Mouse (Mus musculus) hindbrain, embryonic 14.5 days (tissue): ENCODE data around the gene Atp10b. TPM values are rescaled to one million over a fixed set of nuclear protein-coding genes. Genes with fewer than 3 reads are reported as not detected.

ENCODE experiments used
- ATAC-seq: fragments of 200-750 bp; cut with Nextera tagmentation; 2 replicates; pipeline ENCODE4 v1.8.0; 2017; ENCODE audit warnings: moderate number of reproducible peaks, mild to moderate bottlenecking, moderate TSS enrichment, moderate library complexity; ENCODE audit not compliant: low FRiP score
- DNase-seq: peaks from one replicate; pipeline ENCODE4 v3.0.0-alpha.2; 2015; ENCODE audit warnings: low spot score
- H3K27ac ChIP-seq: fragments of 300-500 bp; sonication (generic); 2 replicates; pipeline ENCODE4 v1.5.1; 2014; ENCODE audit warnings: mild to moderate bottlenecking, moderate library complexity
- H3K27me3 ChIP-seq: fragments of 300-500 bp; sonication (generic); 2 replicates; pipeline ENCODE4 v1.6.1; 2014; ENCODE audit warnings: mild to moderate bottlenecking, low read length, mixed read lengths; ENCODE audit not compliant: control insufficient read depth, insufficient read depth
- H3K36me3 ChIP-seq: fragments of 300-500 bp; sonication (generic); replicated peaks from 2 replicates; pipeline ENCODE4 v1.6.1; 2014; ENCODE audit not compliant: control insufficient read depth, insufficient read depth
- H3K4me1 ChIP-seq: fragments of 300-500 bp; sonication (generic); replicated peaks from 2 replicates; pipeline ENCODE4 v1.6.1; 2014; ENCODE audit warnings: antibody characterized with exemption, low read length, mixed read lengths; ENCODE audit not compliant: control insufficient read depth, insufficient read depth
- H3K4me2 ChIP-seq: fragments of 300-500 bp; sonication (generic); replicated peaks from 2 replicates; pipeline ENCODE4 v1.6.1; 2014; ENCODE audit warnings: mild to moderate bottlenecking, moderate library complexity
- H3K4me3 ChIP-seq: fragments of 300-500 bp; sonication (generic); replicated peaks from 2 replicates; pipeline ENCODE4 v1.5.1; 2014; ENCODE audit warnings: mild to moderate bottlenecking, low read length
- H3K9ac ChIP-seq: fragments of 300-500 bp; sonication (generic); 2 replicates; pipeline ENCODE4 v1.6.1; 2014
- H3K9me3 ChIP-seq: fragments of 300-500 bp; sonication (generic); 2 replicates; pipeline ENCODE4 v1.6.1; 2016; ENCODE audit warnings: low read length; ENCODE audit not compliant: control insufficient read depth
- WGBS: fragments of 180-500 bp; shearing (Covaris S2); extraction: QIAGEN DNeasy Blood & Tissue Kit; methylation state at CpG from one replicate; pipeline ENCODE4 v1.1.7; 2014; 5-methylcytosine and 5-hydroxymethylcytosine counted together
- polyA plus RNA-seq: library from polyadenylated mRNA; unstranded; fragments of >200 nt; fragmentation: Nextera tagmentation; extraction: Ambion mirVana; gene quantifications from 2 replicates; pipeline ENCODE4 v1.2.1, GENCODE M21; 2014

Gene Atp10b
- polyA plus RNA-seq, 1 experiment from 2014 or later = 0.59 TPM

GRCm38 (mm10) chr11:43155004-43155403, 5.3 kb downstream of the Atp10b start:
- WGBS = 92% methylated on average over 1 of the region's 1 CpGs
- no peak overlapping the region for H3K9ac ChIP-seq
- no peaks in the 10 kb centered on the region for H3K9me3 ChIP-seq
- no peaks in the 10 kb centered on the region for H3K36me3 ChIP-seq
- H3K4me2 ChIP-seq = no peak overlapping the region
- no peak overlapping the region for H3K27ac ChIP-seq
- H3K27me3 ChIP-seq = no peaks in the 10 kb centered on the region
- H3K4me3 ChIP-seq = no peak overlapping the region
- no peak for ATAC-seq
- no peaks in the 10 kb centered on the region for H3K4me1 ChIP-seq
- DNase-seq = no peak

DNA sequence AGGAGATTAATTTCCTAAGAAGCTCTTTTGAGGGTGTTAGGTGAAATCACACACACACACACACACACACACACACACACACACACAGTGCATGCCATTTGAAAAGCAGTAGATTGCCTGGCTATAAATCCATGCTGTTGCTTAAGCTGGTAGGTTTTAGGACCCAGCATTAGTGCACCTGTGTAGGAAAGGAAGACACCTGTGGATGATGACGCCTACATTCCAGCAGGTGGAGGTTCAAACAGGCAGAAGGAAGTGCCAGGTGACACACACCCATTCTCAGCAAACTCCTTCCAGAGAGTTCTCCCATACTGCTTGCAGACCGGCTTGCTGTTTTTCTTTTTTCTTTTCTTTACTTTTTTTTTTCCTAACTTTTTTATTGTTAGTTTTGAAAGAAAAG, 5.7 kb downstream of the Atp10b start:
- no peak overlapping the region for H3K27ac ChIP-seq
- WGBS = 87% methylated on average over 2 of the region's 2 CpGs
- H3K36me3 ChIP-seq = no peaks in the 10 kb centered on the region
- DNase-seq (no peak), ATAC-seq (no peak)
- no peaks in the 10 kb centered on the region for H3K9me3 ChIP-seq
- H3K27me3 ChIP-seq = no peaks in the 10 kb centered on the region
- no peak overlapping the region for H3K9ac ChIP-seq
- H3K4me3 ChIP-seq = no peak overlapping the region
- no peaks in the 10 kb centered on the region for H3K4me1 ChIP-seq
- no peak overlapping the region for H3K4me2 ChIP-seq

- H3K36me3 ChIP-seq = no peaks in the 10 kb centered on the region
- no peaks in the 10 kb centered on the region for H3K9me3 ChIP-seq
- H3K4me1 ChIP-seq = no peaks in the 10 kb centered on the region
- ATAC-seq (no peak), DNase-seq (no peak)
- no peak overlapping the region for H3K4me2 ChIP-seq
- no peak overlapping the region for H3K27ac ChIP-seq
- no peaks in the 10 kb centered on the region for H3K27me3 ChIP-seq
- H3K9ac ChIP-seq = no peak overlapping the region
- 49% methylated on average over 1 of the region's 1 CpGs for WGBS
- no peak overlapping the region for H3K4me3 ChIP-seq
Measured at GRCm38 (mm10) chr11:43158814-43159213, 9.1 kb downstream of the Atp10b start.

- H3K27me3 ChIP-seq = no peaks in the 10 kb centered on the region
- H3K4me3 ChIP-seq = no peak overlapping the region
- DNase-seq (no peak), ATAC-seq (no peak)
- H3K9ac ChIP-seq = no peak overlapping the region
- H3K9me3 ChIP-seq = no peaks in the 10 kb centered on the region
- H3K4me1 ChIP-seq = no peaks in the 10 kb centered on the region
- WGBS = 72% methylated on average over 9 of the region's 9 CpGs
- no peaks in the 10 kb centered on the region for H3K36me3 ChIP-seq
- no peak overlapping the region for H3K4me2 ChIP-seq
- no peak overlapping the region for H3K27ac ChIP-seq
Measured at GRCm38 (mm10) chr11:43160188-43160942, 10.7 kb downstream of the Atp10b start.

- no peak overlapping the region for H3K4me3 ChIP-seq
- DNase-seq (no peak), ATAC-seq (no peak)
- 92% methylated on average over 2 of the region's 2 CpGs for WGBS
- no peaks in the 10 kb centered on the region for H3K27me3 ChIP-seq
- H3K9ac ChIP-seq = no peak overlapping the region
- H3K9me3 ChIP-seq = no peaks in the 10 kb centered on the region
- no peaks in the 10 kb centered on the region for H3K36me3 ChIP-seq
- H3K27ac ChIP-seq = no peak overlapping the region
- H3K4me1 ChIP-seq = no peaks in the 10 kb centered on the region
- no peak overlapping the region for H3K4me2 ChIP-seq
Measured at GRCm38 (mm10) chr11:43170601-43171000, 20.9 kb downstream of the Atp10b start.

GRCm38 (mm10) chr11:43174359-43175116, 24.9 kb downstream of the Atp10b start:
- DNase-seq (no peak), ATAC-seq (no peak)
- 87% methylated on average over 6 of the region's 6 CpGs for WGBS
- Histone ChIP-seq H3K36me3 (no peaks in the 10 kb centered on the region), H3K9ac (no peak overlapping the region), H3K9me3 (no peaks in the 10 kb centered on the region), H3K27ac (no peak overlapping the region), H3K4me1 (no peaks in the 10 kb centered on the region), H3K4me2 (no peak overlapping the region), H3K27me3 (no peaks in the 10 kb centered on the region), H3K4me3 (no peak overlapping the region)

DNA sequence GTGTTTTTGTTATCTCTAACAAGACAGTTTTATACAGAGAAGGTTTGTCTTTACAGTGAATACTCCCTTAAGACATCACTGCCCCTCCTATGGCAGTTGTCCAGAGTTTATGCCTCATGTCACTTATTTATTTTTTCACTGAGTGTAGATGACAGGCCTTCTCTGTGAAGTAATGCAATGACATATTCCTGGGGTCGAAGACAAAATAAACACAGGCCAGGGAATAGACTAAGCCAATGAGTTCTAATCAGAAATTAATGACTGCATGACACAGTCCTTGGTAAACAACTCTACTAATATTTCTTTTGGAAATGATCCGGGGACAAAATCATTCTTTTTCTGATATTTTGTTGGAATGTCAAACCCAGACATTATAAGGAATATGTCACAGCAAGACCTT, 32.7 kb downstream of the Atp10b start:
- Histone ChIP-seq H3K4me1 (no peaks in the 10 kb centered on the region), H3K36me3 (no peaks in the 10 kb centered on the region), H3K27me3 (no peaks in the 10 kb centered on the region), H3K27ac (no peak overlapping the region), H3K9ac (no peak overlapping the region), H3K4me3 (no peak overlapping the region), H3K9me3 (no peaks in the 10 kb centered on the region), H3K4me2 (no peak overlapping the region)
- DNase-seq (no peak), ATAC-seq (no peak)
- WGBS = 84% methylated on average over 2 of the region's 2 CpGs

- no peak overlapping the region for H3K9ac ChIP-seq
- 84% methylated on average over 1 of the region's 1 CpGs for WGBS
- H3K27ac ChIP-seq = no peak overlapping the region
- no peaks in the 10 kb centered on the region for H3K4me1 ChIP-seq
- no peak overlapping the region for H3K4me3 ChIP-seq
- H3K36me3 ChIP-seq = no peaks in the 10 kb centered on the region
- no peaks in the 10 kb centered on the region for H3K9me3 ChIP-seq
- H3K27me3 ChIP-seq = no peaks in the 10 kb centered on the region
- DNase-seq (no peak), ATAC-seq (no peak)
- H3K4me2 ChIP-seq = no peak overlapping the region
Measured at GRCm38 (mm10) chr11:43182816-43183215, 33.1 kb downstream of the Atp10b start.

- H3K36me3 ChIP-seq = no peaks in the 10 kb centered on the region
- no peaks in the 10 kb centered on the region for H3K27me3 ChIP-seq
- DNase-seq (no peak), ATAC-seq (no peak)
- no peak overlapping the region for H3K4me3 ChIP-seq
- H3K9me3 ChIP-seq = no peaks in the 10 kb centered on the region
- no peaks in the 10 kb centered on the region for H3K4me1 ChIP-seq
- no peak overlapping the region for H3K4me2 ChIP-seq
- WGBS = 88% methylated on average over 4 of the region's 4 CpGs
- H3K27ac ChIP-seq = no peak overlapping the region
- no peak overlapping the region for H3K9ac ChIP-seq
Measured at GRCm38 (mm10) chr11:43183457-43183856, 33.8 kb downstream of the Atp10b start.
